In the genomic region with DNA sequence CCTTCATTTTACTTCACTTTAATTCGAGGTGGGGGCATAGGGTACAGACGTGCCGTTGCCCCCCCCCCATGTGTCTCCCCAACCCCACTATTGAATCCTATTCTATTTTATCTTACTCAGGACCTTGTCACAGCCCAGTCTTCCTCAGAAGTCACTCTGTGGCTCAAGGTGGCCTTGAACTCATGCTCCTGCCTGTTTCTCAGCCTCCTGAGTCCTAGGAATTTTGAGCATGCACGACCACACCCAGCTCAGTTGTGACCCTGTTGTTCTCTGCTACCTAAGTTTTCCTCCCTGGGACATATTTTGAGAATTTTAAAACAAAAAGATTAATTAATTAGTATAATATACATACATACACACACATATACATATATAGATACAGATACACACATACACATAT, we compare ENCODE assay signal across 11 mouse cellular contexts. TPM values are rescaled to one million over a fixed set of nuclear protein-coding genes. Genes with fewer than 3 reads are reported as not detected.
"Had no signal": no experiment of that assay in that cellular context is flagged by ENCODE, and none has a peak within 500 bp of the region (broad histone marks: within the 10 kb centered on the region; RNA-seq: fewer than 3 reads in every experiment).

No protein-coding gene starts in this region.

- DNase-seq: right cerebral cortex, adult 18-20 months; right cerebral cortex, postnatal 14 days; right cerebral cortex, postnatal 25 days; right cerebral cortex, postnatal 4 days; spleen, adult 18-20 months; thymus, adult 18-20 months; thymus, adult 2 months; thymus, postnatal 14 days; thymus, postnatal 25 days; thymus, postnatal 36 days had no signal

RNA-seq across cellular contexts. Expression of gene Srrm3, which starts 3.0 kb away (rescaled TPM):
- total RNA-seq: neutrophil, adult 5-6 weeks had no signal
